Mouse (Mus musculus) lung, postnatal 25 days (tissue): Measurements from ENCODE around the gene Macf1.
"Not testable (repeated sequence)": the region's sequence is repeated elsewhere in the genome, so short reads cannot be mapped to it uniquely, and the experiment has no call there.

Experiments used
- DNase-seq: peaks from one replicate; pipeline ENCODE4 v3.0.0; 2022; ENCODE audit warnings: low spot score

Gene Macf1

DNA sequence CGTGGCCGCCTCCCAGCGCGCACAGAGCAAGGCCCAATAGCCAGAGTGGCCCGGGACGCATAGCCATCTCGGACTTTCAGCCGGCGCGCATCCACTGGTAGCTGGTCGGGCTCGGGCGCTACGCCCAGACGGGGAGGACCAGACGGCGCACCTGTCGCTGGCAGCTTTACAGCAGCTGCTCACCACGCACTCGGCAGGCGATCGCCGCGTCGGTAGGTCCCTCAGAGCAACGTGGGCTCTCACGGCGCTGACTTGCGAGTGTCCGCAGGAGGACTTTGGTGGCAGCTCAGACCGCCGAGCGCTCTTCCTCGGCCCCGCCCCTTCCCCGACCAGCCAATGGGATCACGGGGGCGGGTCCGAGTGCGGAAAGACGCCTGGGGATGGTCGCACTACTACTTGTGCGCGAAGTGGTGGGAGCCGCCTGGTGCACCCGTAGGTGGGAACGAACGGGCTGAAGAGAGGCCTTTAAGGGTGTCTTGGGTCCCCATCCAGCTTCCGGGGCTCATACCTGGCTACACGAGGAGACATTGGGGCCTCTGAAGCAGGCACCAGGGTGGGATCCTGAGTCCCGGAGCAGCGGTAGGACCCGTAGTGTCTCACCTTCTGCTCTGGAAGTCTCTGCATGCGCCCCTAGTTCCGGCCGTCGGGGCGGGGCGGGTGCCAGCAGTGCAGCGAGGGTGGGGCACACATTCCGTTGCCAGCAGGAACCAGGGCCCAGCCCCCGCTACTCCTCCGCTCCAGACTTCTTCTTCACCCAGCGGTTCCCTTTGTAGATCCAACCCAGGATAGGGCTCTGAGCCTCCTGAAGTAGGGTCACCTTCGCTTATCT, 341.3 kb downstream of the Macf1 start, which contains the start of gene Bmp8a:
TSS of gene Bmp8a (minus strand) at position 611 of the 829 bp plus-strand sequence.
- DNase-seq = peak; percentile 53

DNA sequence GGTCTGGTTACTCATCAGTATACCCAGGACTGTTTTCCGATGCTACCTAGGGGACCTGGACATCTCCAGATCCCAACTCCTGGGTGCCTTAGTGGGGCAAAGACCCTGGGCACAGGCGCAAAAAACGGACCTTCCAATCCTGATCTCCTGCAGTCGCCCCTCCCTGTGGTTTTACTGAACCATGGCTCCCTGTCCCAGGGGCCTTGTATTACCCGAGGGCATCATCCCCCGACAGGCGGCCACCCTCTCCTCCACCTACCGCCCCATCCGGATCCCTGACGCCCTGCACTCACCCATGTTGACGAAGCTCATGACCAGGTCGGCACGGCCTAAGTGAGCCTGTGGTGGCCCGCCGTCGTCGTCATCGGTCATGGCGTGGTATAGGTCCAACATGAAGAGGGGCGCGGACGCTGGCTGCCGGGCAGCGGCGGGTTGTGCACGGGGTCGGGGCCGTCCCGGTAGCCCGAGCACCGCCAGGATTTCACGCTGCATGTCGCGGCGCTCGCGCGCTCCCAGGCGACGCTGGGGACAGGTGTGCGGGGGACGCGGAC, 342.0 kb downstream of the Macf1 start:
- DNase-seq = no peak

DNA sequence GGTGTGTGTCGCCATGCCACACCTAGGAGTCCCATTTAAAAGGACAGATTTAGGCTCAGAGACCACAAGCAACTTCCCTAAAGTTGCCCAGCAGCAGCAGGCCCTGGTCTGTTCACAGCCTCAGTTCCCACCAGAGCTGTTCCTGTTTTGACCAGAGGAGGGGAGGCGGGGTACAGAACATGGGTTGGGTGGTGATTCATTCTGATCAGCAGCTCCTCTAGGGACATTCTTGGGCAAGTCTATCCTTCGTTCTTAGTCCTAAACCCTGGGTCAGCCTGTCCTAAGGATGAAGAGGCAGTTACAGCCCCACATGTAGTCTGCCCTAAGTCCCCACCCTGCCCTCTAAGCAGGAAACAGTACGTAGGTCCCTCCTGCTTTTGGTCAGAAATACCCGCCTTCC, 343.9 kb downstream of the Macf1 start:
- DNase-seq = no peak

DNA sequence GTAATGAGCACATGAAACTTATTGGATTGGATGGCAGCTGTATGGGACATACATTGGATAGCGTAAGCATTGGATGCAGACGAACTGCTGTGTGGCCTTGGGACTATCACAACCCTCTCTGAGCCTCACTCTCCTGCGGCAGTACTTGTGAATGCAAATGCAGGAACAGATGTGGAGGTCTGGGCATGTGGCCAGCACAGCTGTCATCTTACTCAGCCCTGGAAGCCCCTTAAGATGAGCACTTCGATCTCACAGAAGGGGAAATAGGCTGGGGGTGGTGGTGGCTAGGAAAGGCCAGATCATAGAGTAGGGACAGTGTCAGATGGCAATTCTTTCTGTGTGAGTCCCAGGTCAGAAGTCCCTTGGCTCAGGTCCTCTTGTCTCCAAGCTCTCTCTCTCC, 346.5 kb downstream of the Macf1 start:
- no peak for DNase-seq

DNA sequence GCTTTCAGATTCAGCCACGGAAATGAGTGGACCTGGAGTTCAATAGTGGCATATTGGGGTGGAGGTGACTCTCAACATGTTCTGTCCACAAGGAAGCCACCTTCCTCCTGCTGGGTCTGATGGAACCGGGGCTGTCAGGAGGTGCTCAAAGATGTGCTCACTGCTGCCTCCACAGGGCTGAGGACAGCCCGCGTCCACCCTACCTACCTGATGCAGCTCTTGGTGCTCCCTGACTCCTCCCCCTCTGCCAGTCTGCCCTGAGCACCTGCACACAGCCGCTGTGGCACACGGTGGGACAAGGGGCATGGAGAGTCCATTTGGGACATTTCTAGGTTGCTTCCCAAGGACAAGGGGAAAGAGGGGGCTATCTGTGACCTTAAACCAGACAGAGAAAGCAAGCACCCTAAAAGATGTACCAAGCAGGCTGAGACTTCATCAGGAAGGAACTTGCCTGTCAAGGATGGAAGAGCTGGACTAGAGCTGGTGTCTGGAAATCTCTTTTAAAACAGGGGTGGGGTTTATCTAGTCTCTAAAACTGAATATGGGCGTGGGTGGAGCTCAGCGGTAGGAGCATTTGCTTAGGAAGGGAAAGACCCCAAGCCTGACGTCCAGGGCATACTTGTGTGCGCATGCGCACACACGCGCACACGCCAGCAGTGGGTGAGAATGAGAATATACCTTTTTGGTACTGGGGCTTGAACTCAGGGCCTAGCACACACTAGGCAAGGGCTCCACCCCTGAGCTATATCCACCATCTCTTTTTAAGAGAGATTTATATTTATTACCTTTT, 348.2 kb downstream of the Macf1 start:
- no peak for DNase-seq

DNA sequence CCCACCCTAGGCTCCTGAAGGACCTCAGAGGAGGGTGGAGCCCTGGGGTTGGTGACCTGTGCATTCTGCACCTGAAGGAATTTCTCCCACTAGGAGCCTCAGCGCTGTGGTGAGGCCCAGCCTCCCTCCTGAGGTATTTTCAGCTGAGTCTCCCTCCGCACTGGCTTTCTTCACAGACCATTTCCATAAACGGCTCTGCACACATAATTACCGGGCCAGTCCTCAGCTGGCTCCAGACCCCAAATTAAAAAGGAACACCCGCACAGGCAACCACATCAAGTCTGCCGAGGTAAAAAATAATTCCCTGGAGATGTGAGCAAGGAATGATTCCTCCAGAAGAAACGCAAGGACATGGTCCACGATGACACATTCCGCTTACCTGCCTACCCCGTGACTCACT, 348.9 kb downstream of the Macf1 start:
- not testable (repeated sequence) for DNase-seq

DNA sequence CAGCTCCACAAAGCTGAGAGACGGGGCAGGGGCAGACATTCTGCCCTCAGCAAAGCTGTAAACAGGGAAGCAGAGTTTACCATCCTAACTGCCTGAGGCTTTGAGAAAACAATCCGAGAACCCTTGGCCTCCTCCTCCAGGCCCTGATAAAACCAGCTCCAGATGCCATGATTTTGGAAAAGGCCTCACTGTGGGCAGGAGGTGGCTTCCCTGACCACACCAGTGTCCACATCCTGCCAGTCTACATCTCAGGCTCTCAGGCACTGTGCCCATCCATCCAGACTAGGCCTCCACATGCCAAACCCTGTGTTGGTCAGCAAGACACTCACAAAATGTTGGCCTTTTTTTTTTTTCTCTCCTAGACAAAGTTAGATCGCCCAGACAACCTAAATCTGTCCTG, 350.0 kb downstream of the Macf1 start:
- DNase-seq = no peak

DNA sequence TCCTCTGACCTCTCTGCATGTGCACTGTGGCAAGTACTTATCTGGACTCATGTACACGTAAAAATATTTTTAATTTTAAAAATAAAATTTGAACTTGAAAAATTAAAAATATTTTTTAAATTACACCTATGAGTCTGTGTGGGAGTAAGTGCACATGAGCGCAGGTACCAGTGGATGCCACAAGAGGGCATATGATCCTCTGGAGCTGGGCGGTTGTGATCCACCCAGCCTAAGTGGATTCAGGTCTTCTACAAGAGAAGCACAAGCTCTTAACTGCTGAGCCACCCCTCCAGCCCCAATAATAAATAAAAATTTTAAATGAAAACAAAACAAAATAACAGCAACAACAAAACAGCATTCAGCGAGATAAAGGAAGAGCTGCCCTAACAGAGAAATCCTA, 351.0 kb downstream of the Macf1 start:
- no peak for DNase-seq

DNA sequence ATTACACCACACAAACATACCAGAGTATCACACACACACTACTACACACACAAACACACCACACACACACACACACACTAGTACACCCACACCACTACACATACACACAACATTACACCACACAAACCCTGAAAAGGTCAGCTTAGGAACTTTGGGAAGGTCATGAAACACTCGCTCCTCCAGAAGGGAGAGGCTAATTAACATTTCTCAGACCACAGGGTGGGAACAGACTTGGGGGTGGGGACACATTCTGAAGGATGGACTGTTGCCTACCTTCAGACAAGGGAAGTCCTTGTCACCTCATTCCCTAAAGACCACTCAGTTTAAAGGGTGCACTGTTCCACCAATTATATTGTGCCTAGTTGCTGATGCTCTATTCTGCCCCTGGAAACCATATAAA, 352.2 kb downstream of the Macf1 start:
- DNase-seq = not testable (repeated sequence)

DNA sequence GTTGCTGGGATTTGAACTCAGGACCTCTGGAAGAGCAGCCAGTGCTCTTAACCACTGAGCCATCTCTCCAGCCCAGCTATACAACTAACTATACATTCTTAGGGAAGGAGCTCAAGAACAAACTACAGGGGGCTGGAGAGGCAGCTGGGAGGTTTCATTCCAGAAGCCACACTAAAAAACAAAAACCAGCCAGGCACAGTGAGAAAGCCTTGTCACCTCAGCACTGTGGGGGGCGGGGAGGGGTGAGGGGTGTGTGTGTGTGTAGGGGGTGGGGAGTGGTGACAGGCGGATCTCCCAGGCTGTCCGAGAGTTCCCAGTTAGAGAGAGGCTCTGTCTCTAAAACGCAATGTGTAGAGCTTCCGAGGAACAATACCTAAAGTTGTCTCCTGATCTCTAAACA, 352.8 kb downstream of the Macf1 start:
- DNase-seq = no peak

DNA sequence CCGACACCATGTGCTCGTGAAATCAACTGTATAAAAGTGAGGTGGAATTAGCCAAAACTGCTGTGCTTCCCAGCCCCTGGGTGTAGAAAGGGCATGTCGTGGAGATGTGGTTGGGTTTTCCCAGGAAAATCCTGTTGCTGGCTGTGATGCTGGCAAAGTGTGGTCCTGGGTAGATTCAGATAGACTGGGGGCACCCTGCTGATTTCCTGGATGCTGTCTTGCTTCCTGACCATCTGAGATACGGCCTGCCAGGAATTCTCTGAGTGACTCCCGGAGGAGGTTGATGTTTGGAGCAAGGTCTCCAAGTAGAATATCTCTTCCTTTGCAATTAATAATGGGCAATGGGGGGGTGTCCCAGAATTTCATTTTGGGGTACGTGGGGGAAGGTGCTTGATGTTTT, 355.2 kb downstream of the Macf1 start:
- DNase-seq = no peak

DNA sequence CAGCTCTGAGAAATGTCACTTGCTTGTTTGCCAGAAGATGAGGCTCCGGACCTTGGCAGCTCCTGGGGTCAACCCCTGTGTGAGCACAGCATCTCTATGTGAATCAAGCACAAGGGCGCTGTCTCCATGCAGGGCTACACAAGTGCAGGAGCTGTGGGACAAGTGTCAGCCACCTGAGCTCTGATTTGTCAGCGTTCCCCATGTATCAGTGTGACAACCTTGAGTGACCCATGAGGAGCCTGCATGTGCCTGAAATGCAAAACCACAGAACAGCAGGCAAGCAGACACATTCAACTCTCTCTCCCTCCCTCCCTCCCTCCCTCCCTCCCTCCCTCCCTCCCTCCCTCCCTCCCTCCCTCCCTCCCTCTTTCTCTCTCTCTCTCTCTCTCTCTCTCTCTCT, 356.5 kb downstream of the Macf1 start:
- no peak for DNase-seq

DNA sequence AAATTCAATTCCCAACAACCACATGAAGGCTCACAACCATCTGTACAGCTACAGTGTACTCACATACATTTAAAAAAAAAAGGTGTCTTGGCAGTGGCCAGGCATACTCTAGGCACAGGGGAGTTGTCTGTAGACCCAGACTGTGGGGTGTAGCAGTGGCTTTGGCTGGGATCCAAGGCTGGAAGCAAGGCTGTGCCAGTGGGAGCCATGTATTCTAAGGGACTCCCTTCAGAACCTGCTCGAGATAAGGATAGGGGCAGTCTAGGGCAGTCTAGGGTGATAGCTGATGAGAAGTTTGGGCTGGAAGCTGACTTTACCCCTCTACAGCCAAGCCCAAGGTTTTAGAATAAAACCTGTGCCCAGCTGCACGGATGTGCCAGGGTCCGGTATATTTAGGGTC, 358.1 kb downstream of the Macf1 start:
- no peak for DNase-seq

DNA sequence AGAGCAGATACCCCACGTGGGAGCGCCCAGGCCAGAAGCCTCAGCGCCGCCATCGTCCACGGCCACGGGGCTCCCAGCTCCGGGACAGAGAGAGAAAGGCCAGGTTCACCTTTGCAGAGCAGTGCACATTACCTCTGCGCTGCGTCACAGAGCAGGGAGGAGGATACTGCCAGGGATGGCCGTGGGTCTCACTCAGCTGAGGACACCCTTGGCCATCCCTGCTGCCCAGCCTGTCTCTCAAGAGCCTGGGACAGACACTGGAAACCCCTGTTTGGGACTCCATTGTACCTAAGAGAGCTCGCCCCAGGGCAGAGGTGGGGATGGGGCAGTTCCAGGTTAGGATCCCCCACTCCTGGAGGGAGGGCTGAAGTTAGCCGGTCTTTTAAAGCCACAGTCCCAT, 360.6 kb downstream of the Macf1 start, which contains the start of gene Oxct2a:
TSS of gene Oxct2a (minus strand) at position 101 of the 400 bp plus-strand sequence.
- no peak for DNase-seq

DNA sequence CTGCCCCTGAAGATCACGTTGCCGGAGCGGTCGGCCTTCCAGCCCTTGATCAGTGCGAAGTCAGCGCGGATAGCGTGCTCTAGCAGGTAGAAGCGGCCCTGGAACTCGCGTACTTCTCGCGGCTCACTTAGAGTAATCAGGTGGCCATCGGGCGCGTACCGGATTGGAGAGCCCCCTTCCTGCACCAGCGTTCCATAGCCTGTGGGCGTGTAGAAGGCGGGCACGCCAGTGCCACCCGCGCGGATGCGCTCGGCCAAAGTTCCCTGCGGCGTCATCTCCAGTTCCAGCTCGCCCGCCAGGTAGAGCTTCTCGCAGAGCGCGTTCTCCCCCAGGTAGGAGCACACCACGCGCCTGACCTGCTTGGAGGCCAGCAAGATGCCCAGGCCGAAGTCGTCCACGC, 361.2 kb downstream of the Macf1 start:
- not testable (repeated sequence) for DNase-seq

DNA sequence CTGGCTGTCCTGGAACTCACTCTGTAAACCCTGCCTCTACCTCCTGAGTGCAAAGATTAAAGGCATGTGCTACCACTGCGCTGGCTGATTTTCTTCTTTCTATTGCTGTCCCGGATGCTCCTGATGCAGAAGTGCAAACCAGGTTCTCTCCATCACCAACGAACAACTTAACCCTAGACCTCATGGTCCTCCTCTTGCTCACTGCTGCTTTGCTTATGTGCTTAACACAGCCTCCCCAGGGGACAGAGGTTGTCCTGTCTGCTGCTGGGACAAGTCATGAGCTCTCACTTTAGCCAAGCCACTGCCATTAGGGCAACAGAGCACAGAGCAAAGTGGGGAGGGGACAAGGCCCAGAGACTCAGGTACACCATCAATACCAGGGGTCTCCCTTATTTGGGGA, 369.7 kb downstream of the Macf1 start:
- DNase-seq = no peak

DNA sequence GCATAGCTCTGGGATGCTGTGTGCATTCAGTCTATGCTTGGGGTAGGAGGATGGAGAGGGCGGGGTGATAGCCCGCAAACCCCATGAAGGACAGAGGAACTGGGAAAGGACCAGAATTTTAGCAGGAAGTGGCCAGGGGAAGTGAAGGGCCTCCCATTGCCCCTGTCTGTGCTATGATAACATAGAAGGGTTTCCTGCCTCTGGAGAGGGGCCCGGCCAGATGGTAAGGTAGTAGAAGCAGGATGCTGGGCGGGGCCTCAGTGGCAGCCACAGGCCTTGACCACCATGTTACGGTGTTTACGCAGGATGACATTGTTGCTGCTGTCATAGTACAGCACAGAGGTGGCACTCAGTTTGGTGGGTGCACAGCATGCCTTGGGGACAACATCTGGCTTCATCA, 371.1 kb downstream of the Macf1 start:
- DNase-seq = no peak

DNA sequence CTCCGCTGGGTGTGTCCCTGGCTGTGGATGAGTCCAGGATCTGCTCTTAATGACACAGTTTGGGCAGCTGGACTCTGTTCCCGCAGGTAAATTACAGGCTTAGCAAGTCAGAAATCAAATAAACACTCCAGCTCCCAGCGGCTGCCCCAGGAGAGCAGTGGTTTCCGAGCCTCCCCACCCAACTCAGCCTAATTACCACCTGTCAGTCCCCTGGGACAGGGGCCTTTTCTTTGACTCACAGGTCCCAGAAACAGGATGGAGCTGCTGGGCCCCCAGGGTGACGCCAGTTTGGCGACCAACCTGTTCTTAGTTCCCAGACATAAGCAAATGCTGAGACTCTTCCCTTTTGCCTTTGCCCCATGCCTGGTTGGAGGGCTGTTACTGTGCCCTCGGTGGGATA, 372.3 kb downstream of the Macf1 start:
- DNase-seq = no peak

DNA sequence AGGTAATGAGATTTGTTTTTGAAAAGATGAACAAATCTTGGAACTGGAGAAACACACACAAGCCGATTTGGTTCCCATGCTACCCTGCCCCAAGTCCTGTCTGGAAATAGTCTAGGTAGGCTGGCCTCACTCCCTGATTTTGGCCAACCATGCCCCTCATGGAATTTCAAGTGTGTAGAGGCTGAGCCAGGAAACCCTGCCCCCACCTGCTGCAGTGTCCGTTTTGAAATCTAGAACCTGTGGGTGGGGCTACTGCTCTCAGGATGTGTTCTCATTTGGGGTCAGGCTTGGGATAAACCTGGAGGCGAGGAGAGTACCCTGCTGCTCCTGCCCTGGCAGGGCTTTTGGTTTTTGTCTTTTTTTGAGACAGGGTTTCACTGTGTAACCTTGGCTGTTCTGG, 375.9 kb downstream of the Macf1 start:
- no peak for DNase-seq

DNA sequence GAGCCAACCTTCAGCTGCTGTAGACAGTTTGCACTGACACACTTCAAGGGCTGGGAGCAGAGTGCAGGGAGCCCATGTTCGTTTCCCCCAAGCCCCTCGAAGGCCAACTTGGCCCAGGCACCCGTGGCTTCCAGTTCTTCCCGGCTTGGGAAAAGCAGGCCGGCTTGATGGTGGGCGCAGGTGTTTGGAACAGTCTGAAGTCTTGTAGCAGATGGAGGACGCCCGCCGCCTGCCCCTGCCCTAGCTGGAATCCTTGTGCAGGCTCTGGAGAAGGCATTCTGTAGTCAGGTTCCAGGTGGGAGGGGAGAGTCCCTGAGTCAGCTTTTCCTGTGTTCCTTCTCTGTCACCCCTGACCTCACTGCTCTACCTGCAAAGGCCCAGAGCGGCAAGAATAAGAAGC, 377.2 kb downstream of the Macf1 start:
- DNase-seq = no peak

DNA sequence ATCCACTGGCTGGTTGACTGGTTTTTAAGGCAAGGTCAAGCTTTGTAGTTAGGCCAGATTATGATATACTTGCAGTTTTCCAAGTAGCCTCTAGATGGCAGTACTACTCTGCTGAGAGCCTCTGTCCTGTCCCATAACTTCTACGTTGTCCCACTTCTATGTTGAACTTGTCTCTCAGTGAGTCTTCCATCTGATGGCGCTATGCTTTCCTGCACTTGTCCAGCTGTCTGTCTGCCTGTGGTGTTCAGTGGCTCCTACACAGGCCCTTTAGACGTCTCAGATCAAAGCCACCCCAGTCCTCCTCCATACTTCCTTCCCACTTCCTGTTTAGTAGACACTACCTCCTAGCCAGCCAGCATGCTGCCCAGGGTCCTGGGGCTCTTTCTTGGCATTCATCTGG, 378.4 kb downstream of the Macf1 start:
- DNase-seq = peak; percentile 64
